Comparison of ENCODE assay signal across 8 mouse cellular contexts in the genomic region with DNA sequence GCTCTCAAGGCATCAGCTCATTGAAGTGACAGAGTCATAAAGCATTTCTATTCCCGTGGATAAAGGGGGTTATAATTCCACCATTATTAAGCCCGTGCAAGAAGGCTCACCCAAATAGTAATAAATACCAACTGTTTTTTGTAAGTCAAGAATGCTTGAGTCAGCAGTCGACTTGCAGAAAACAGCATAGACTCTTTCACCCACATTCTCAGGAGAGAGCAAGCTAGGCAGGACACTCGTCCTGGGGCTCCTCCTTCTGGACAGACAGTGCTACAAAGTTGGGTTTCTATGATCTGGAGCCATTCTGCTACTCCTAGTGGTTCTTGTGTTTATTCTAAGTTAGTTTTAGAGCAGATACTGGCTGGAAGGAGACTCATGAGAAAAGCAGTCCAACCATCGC. TPM values are rescaled to one million over a fixed set of nuclear protein-coding genes. Genes with fewer than 3 reads are reported as not detected.
DNase-seq lines count a peak whose midpoint lies in the region; ATAC-seq and TF ChIP-seq lines count a peak whose summit lies in the region.

No protein-coding gene starts in this region.

- intact Hi-C loops in left cerebral cortex, postnatal 25 days (cut with DNase I), result loop anchor here (2.0 kb wide), 1 partner anchor 69 kb away; no protein-coding TSS in a partner anchor

- peak; percentile 40 for DNase-seq in CH12.LX (ENCODE audit: extremely low read depth)
- DNase-seq in MN1 (ENCODE audit: low spot score), result peak; percentile 60
- DNase-seq in kidney, adult 8-10 months, result peak; percentile 57 to 64
- DNase-seq in left cerebral cortex, postnatal 25 days (ENCODE audit: low spot score in 2 of 2), result peak; percentile 50 to 67
- DNase-seq in right cerebral cortex, postnatal 14 days, result peak; percentile 29
- DNase-seq in thymus, postnatal 0 days (ENCODE audit: low spot score), result no peak

- peak; percentile 68 for TF ChIP-seq RAD21 in CH12.LX (IDR thresholded peaks at IDR 0.05; ENCODE audit: low read depth, low read length)

- TF ChIP-seq POLR2A in CH12.LX (IDR thresholded peaks at IDR 0.05; ENCODE audit: low read depth, low read length), result no peak
- no peak for TF ChIP-seq POLR2A in embryonic fibroblast, embryonic 13.5 days (IDR thresholded peaks at IDR 0.05; ENCODE audit: low read depth, low read length)

- ATAC-seq in midbrain, embryonic 15.5 days (replicated peaks), result no peak

- WGBS in midbrain, embryonic 15.5 days, result 52% methylated on average over 5 of the region's 5 CpGs

- no peak overlapping the region for H3K4me3 ChIP-seq in CH12.LX (replicated peaks in 1 of 3; ENCODE audit: low read depth in 2 of 3, low read length in 2 of 3, poor library complexity in 1 of 3)
- H3K4me3 ChIP-seq in embryonic fibroblast, embryonic 13.5 days (ENCODE audit: insufficient read depth, low read length), result no peak overlapping the region
- H3K4me3 ChIP-seq in midbrain, embryonic 15.5 days, result no peak overlapping the region

- no peak overlapping the region for H3K27ac ChIP-seq in CH12.LX (ENCODE audit: insufficient read depth, low read depth)
- H3K27ac ChIP-seq in embryonic fibroblast, embryonic 13.5 days (ENCODE audit: insufficient read depth, low read length), result no peak overlapping the region
- H3K27ac ChIP-seq in midbrain, embryonic 15.5 days, result no peak overlapping the region

- peak in 1 of 2 experiments; percentile 78; a peak in 2 of 4 replicates for TF ChIP-seq CTCF in CH12.LX (conservative IDR thresholded peaks at IDR 0.05 in 1 of 2, IDR thresholded peaks at IDR 0.05 in 1 of 2; ENCODE audit: low read depth in 2 of 2, low read length in 2 of 2)
- 0 out of 2 replicates have a peak, but pooled peaks have one; percentile 33 for TF ChIP-seq CTCF in embryonic fibroblast, embryonic 13.5 days (IDR thresholded peaks at IDR 0.05; ENCODE audit: borderline replicate concordance, insufficient read depth, low read length)

- H3K4me2 ChIP-seq in CH12.LX (ENCODE audit: insufficient read depth, low read depth, poor library complexity, severe bottlenecking), result no peak overlapping the region
- no peak overlapping the region for H3K4me2 ChIP-seq in midbrain, embryonic 15.5 days

- dilution Hi-C loops in CH12.LX (cut with MboI; ENCODE audit: extremely low pct_ligation_motif_present, extremely low pct_unique_long_range_greater_than_20kb, low sequenced_read_pairs), result no loop called here

- TF ChIP-seq EP300 in CH12.LX (IDR thresholded peaks at IDR 0.05; ENCODE audit: low read length), result no peak

- H3K79me2 ChIP-seq in CH12.LX (replicated peaks; ENCODE audit: control insufficient read depth, extremely low read depth, insufficient read depth, poor library complexity, severe bottlenecking), result no peaks in the 10 kb centered on the region

- in situ Hi-C loops in CH12.LX (cut with MboI; ENCODE audit: low pct_ligation_motif_present, low pct_unique_long_range_greater_than_20kb, low sequenced_read_pairs), result loop anchor here (10.0 kb wide), 1 partner anchor 179 kb away; no protein-coding TSS in a partner anchor

- H3K9ac ChIP-seq in CH12.LX (ENCODE audit: insufficient read depth, low read depth), result no peak overlapping the region
- no peak overlapping the region for H3K9ac ChIP-seq in midbrain, embryonic 15.5 days

- no peaks in the 10 kb centered on the region for H3K9me3 ChIP-seq in CH12.LX (replicated peaks; ENCODE audit: low read length)
- H3K9me3 ChIP-seq in midbrain, embryonic 15.5 days, result no peaks in the 10 kb centered on the region

- peaks cover 3 to 36% of the 10 kb centered on the region in 2 experiments; a peak in 3 of 4 replicates for H3K4me1 ChIP-seq in CH12.LX (ENCODE audit: control insufficient read depth in 1 of 2, insufficient read depth in 2 of 2)
- no peaks in the 10 kb centered on the region for H3K4me1 ChIP-seq in embryonic fibroblast, embryonic 13.5 days (ENCODE audit: control insufficient read depth, insufficient read depth, low read length)
- H3K4me1 ChIP-seq in midbrain, embryonic 15.5 days, result 0 out of 2 replicates have a peak, but pooled peaks cover 10% of the 10 kb centered on the region

- no peaks in the 10 kb centered on the region for H3K36me3 ChIP-seq in CH12.LX (replicated peaks in 1 of 2; ENCODE audit: control insufficient read depth in 1 of 2, insufficient read depth in 1 of 2, low read length in 1 of 2)
- no peaks in the 10 kb centered on the region for H3K36me3 ChIP-seq in midbrain, embryonic 15.5 days (replicated peaks)

- no peaks in the 10 kb centered on the region for H3K27me3 ChIP-seq in CH12.LX (replicated peaks)
- no peaks in the 10 kb centered on the region for H3K27me3 ChIP-seq in midbrain, embryonic 15.5 days (replicated peaks)

TF ChIP-seq in CH12.LX, 34 proteins besides CTCF, POLR2A, EP300 and RAD21:
- TF ChIP-seq SIN3A (IDR thresholded peaks at IDR 0.05; ENCODE audit: low read length) (no peak), NRF1 (IDR thresholded peaks at IDR 0.05; ENCODE audit: low read depth, low read length) (no peak), MAFK (IDR thresholded peaks at IDR 0.05; ENCODE audit: insufficient replicate concordance, low read length) (peak; percentile 62; the same call in 1 of the 2 replicates), JUND (conservative IDR thresholded peaks at IDR 0.05; ENCODE audit: low read depth, low read length) (no peak), TBP (conservative IDR thresholded peaks at IDR 0.05; ENCODE audit: low read depth, low read length) (no peak), ZKSCAN1 (IDR thresholded peaks at IDR 0.05; ENCODE audit: borderline replicate concordance, low read depth, low read length) (no peak), CHD2 (IDR thresholded peaks at IDR 0.05; ENCODE audit: low read length) (no peak), PAX5 (IDR thresholded peaks at IDR 0.05; ENCODE audit: low read length) (no peak), JUN (IDR thresholded peaks at IDR 0.05; ENCODE audit: insufficient read depth, low read depth, low read length) (no peak), SMC3 (IDR thresholded peaks at IDR 0.05; ENCODE audit: low read depth, low read length) (peak; percentile 79), UBTF (IDR thresholded peaks at IDR 0.05; ENCODE audit: low read depth, low read length) (no peak)

RNA-seq across cellular contexts. Expression of a gene that starts 24.4 kb away (rescaled TPM):
- total RNA-seq in CH12.LX (2012; rRNA removed) (not detected in 2 replicates), CH12.LX (2014; rRNA removed) (not detected in 2 replicates)
- 0.22 TPM in 1 of 2 replicates, not detected in the other for polyA plus RNA-seq in CH12.LX (2012; ENCODE audit: insufficient read length, low read depth)
- polyA plus RNA-seq in embryonic fibroblast, embryonic 13.5 days (2011; ENCODE audit: insufficient read length, low read depth, missing spikeins), result not detected in 2 replicates
- total RNA-seq in left cerebral cortex, postnatal 25 days (2021), result not detected
- not detected in 2 replicates for polyA plus RNA-seq in midbrain, embryonic 15.5 days (2015; fragmentation: Nextera tagmentation; extraction: Ambion mirVana)
- polyA plus RNA-seq in thymus, postnatal 0 days (2015; fragmentation: Nextera tagmentation; extraction: Ambion mirVana), result not detected in 2 replicates
